Mouse (Mus musculus) MEL (cell line): ENCODE data around the gene Hsbp1. TPM values are rescaled to one million over a fixed set of nuclear protein-coding genes. Genes with fewer than 3 reads are reported as not detected.
"Not testable (repeated sequence)": the region's sequence is repeated elsewhere in the genome, so short reads cannot be mapped to it uniquely, and the experiment has no call there.

Experiments used
- DNase-seq: peaks from one replicate; pipeline ENCODE4 v3.0.0; 2011; ENCODE audit warnings: low read depth, low spot score
- H3K27ac ChIP-seq: 2 replicates; pipeline ENCODE4 v1.5.1; 2012; ENCODE audit warnings: low read depth, mild to moderate bottlenecking, control low read depth, low read length, moderate library complexity; ENCODE audit not compliant: control insufficient read depth
- H3K27me3 ChIP-seq, 2 experiments: fragments of 150-350 bp in 1 of 2; sonication (generic) in 1 of 2; 2 replicates each; pipeline ENCODE4 v1.6.1; 2012; ENCODE audit warnings: low read length in 2 of 2, mild to moderate bottlenecking in 2 of 2, improper control_type of control experiment in 1 of 2, moderate library complexity in 1 of 2; ENCODE audit not compliant: insufficient read depth in 2 of 2, control insufficient read depth in 1 of 2
- H3K36me3 ChIP-seq, 2 experiments: 2 replicates each; pipeline ENCODE4 v1.6.1; 2012 to 2014; ENCODE audit warnings: low read length in 2 of 2, improper control_type of control experiment in 1 of 2, inconsistent platforms in 1 of 2, mild to moderate bottlenecking in 1 of 2; ENCODE audit not compliant: insufficient read depth in 2 of 2, control insufficient read depth in 1 of 2
- H3K4me1 ChIP-seq, 2 experiments: fragments of 150-350 bp in 1 of 2; sonication (generic) in 1 of 2; 2 replicates each; pipeline ENCODE4 v1.6.1; 2012; ENCODE audit warnings: low read length in 2 of 2, improper control_type of control experiment in 1 of 2, mild to moderate bottlenecking in 1 of 2; ENCODE audit not compliant: insufficient read depth in 2 of 2, control insufficient read depth in 1 of 2
- H3K4me3 ChIP-seq, 2 experiments: fragments of 150-350 bp in 1 of 2; sonication (generic) in 1 of 2; 2 replicates each; pipeline ENCODE4 v1.5.1; 2012; ENCODE audit warnings: low read depth in 2 of 2, low read length in 2 of 2, mild to moderate bottlenecking in 2 of 2, moderate library complexity in 2 of 2, control low read depth in 1 of 2, improper control_type of control experiment in 1 of 2; ENCODE audit not compliant: control insufficient read depth in 1 of 2, insufficient read depth in 1 of 2
- H3K79me2 ChIP-seq: 2 replicates; pipeline ENCODE4 v1.6.1; 2012; ENCODE audit warnings: mild to moderate bottlenecking, low read length, moderate library complexity; ENCODE audit not compliant: control insufficient read depth, poor library complexity, insufficient read depth
- H3K9ac ChIP-seq: 2 replicates; pipeline ENCODE4 v1.6.1; 2012; ENCODE audit warnings: low read depth, mild to moderate bottlenecking, control low read depth, low read length, moderate library complexity; ENCODE audit not compliant: control insufficient read depth, poor library complexity, severe bottlenecking
- H3K9me3 ChIP-seq: fragments of 150-350 bp; sonication (generic); replicated peaks from 2 replicates; pipeline ENCODE4 v1.6.1; 2012; ENCODE audit warnings: mild to moderate bottlenecking, low read length, improper control_type of control experiment, moderate library complexity; ENCODE audit not compliant: insufficient read depth
- BHLHE40 ChIP-seq: IDR thresholded peaks from 2 replicates; pipeline ENCODE4 v1.6.1; 2012; ENCODE audit warnings: low read depth, mild to moderate bottlenecking, inconsistent platforms, low read length, improper control_type of control experiment, borderline replicate concordance
- CHD1 ChIP-seq: IDR thresholded peaks from 2 replicates; pipeline ENCODE4 v1.6.1; 2012; ENCODE audit warnings: low read depth, mild to moderate bottlenecking, inconsistent platforms, low read length, improper control_type of control experiment
- E2F4 ChIP-seq: IDR thresholded peaks from 2 replicates; pipeline ENCODE4 v1.6.1; 2011; ENCODE audit warnings: low read depth, low read length, improper control_type of control experiment, borderline replicate concordance
- HCFC1 ChIP-seq: IDR thresholded peaks from 2 replicates; pipeline ENCODE4 v1.6.1; 2012; ENCODE audit warnings: low read depth, mild to moderate bottlenecking, inconsistent platforms, low read length, improper control_type of control experiment, moderate library complexity
- MEF2A ChIP-seq: IDR thresholded peaks from 2 replicates; pipeline ENCODE4 v1.6.1; 2014; ENCODE audit warnings: low read depth, mild to moderate bottlenecking, inconsistent platforms, low read length, improper control_type of control experiment; ENCODE audit not compliant: poor library complexity, insufficient replicate concordance, severe bottlenecking; ENCODE audit errors: extremely low read depth
- NRF1 ChIP-seq: IDR thresholded peaks from 2 replicates; pipeline ENCODE4 v1.6.1; 2014; ENCODE audit warnings: low read depth, mild to moderate bottlenecking, inconsistent platforms, low read length, improper control_type of control experiment, moderate library complexity; ENCODE audit not compliant: poor library complexity, insufficient read depth, severe bottlenecking
- POLR2A ChIP-seq, 2 experiments: IDR thresholded peaks; 2 replicates each; pipeline ENCODE4 v1.6.1; 2011 to 2012; ENCODE audit warnings: low read length in 2 of 2, mild to moderate bottlenecking in 2 of 2, control low read depth in 1 of 2, improper control_type of control experiment in 1 of 2, low read depth in 1 of 2, moderate library complexity in 1 of 2; ENCODE audit not compliant: control insufficient read depth in 1 of 2, insufficient read depth in 1 of 2, poor library complexity in 1 of 2
- POLR2AphosphoS5 ChIP-seq: IDR thresholded peaks from 2 replicates; pipeline ENCODE4 v1.6.1; 2012; ENCODE audit warnings: low read depth, borderline replicate concordance, mild to moderate bottlenecking, inconsistent platforms, low read length, moderate library complexity, mixed read lengths
- RAD21 ChIP-seq: IDR thresholded peaks from 2 replicates; pipeline ENCODE4 v1.6.1; 2011; ENCODE audit warnings: mild to moderate bottlenecking, low read depth, low read length, improper control_type of control experiment
- SIN3A ChIP-seq: IDR thresholded peaks from 2 replicates; pipeline ENCODE4 v1.6.1; 2012; ENCODE audit warnings: low read length, improper control_type of control experiment, inconsistent platforms
- SMC3 ChIP-seq: IDR thresholded peaks from 2 replicates; pipeline ENCODE4 v1.6.1; 2011; ENCODE audit warnings: low read depth, low read length, improper control_type of control experiment
- TBP ChIP-seq: IDR thresholded peaks from 2 replicates; pipeline ENCODE4 v1.8.0; 2011; ENCODE audit warnings: low read depth, low read length, improper control_type of control experiment
- TCF12 ChIP-seq: IDR thresholded peaks from 2 replicates; pipeline ENCODE4 v1.6.1; 2014; ENCODE audit warnings: low read depth, mild to moderate bottlenecking, inconsistent platforms, low read length, improper control_type of control experiment, moderate library complexity
- polyA plus RNA-seq, 2 experiments: library from polyadenylated mRNA; stranded (reverse) in 1 of 2; unstranded in 1 of 2; fragments of >175 nt in 1 of 2; fragments of >200 nt in 1 of 2; gene quantifications; 2 replicates each; pipeline versions ENCODE4 v1.2.1 to v1.2.4; 2012; ENCODE audit warnings: low replicate concordance in 2 of 2, low read depth in 1 of 2; ENCODE audit not compliant: insufficient read length in 2 of 2, insufficient read depth in 1 of 2, missing spikeins in 1 of 2
- total RNA-seq: library from RNA; depleted of rRNA; stranded (reverse); fragments of 300-350 nt; gene quantifications from 2 replicates; pipeline ENCODE4 v1.2.3, GENCODE M21; 2012

Gene Hsbp1
- total and polyA plus RNA-seq, 3 experiments: 109 to 128 TPM; not detected in 1

DNA sequence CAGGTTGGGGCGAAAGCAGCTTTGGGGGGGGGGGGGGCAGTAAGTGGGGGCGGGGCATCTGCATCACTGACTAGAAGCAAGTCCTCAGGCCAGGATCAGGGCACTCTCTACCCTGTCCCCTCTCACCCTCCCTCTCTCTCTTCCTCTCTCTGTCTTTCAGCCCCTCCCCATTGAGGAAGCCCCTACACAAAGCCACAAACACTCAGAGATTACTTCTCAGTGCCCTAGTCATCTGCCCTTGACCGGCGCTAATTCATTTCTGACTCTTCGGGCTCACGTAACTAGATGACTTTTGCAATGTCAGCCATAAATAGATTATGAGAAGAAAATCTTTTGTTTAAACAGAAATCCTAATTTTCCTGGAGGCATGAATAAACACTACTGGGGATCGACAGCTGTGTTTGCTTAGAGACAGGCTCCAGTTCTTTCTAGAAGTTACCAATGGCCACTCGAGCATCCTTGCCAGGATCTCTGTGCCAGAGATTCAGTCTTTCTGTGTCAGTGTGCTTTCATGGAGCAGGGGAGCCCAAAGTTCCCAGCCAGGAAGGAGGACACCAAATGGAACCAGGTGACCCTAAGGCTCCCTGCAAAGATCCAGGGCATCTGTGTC is 16.5 kb downstream of the Hsbp1 start:
- no peaks in the 10 kb centered on the region for H3K9me3 ChIP-seq
- H3K27me3 ChIP-seq: no peaks in the 10 kb centered on the region; a peak in 1 of 4 replicates
- no peaks in the 10 kb centered on the region for H3K79me2 ChIP-seq
- no peak overlapping the region for H3K4me3 ChIP-seq
- TF ChIP-seq NRF1 (no peak), MEF2A (no peak), SMC3 (no peak), HCFC1 (no peak), POLR2AphosphoS5 (no peak), RAD21 (no peak), TBP (no peak), SIN3A (no peak)
- no peak overlapping the region for H3K9ac ChIP-seq
- no peak for DNase-seq
- no peaks in the 10 kb centered on the region for H3K4me1 ChIP-seq
- no peak overlapping the region for H3K27ac ChIP-seq
- no peaks in the 10 kb centered on the region for H3K36me3 ChIP-seq

DNA sequence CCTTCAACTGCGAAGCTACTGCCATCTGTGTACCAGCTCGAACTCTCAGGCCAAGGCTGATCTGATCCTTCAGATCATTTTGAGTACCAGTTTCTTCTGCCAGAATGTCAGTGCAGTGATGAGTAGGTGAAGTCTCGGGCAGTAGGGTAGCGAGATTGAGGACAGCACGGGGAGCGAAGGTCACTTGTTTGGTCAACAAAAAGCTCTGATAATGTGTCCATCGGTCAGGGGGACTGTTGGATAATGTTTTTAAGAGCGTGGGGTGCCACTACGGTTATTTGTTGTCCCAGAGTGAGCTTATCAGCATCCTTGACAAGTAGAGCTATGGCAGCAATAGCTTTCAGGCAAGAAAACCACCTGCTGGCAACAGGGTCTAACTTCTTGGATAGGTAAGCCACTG is 30.4 kb downstream of the Hsbp1 start:
- not testable (repeated sequence) for H3K4me1 ChIP-seq, DNase-seq, H3K9ac ChIP-seq, H3K27ac ChIP-seq, H3K9me3 ChIP-seq, H3K79me2 ChIP-seq, H3K36me3 ChIP-seq, H3K4me3 ChIP-seq, H3K27me3 ChIP-seq

DNA sequence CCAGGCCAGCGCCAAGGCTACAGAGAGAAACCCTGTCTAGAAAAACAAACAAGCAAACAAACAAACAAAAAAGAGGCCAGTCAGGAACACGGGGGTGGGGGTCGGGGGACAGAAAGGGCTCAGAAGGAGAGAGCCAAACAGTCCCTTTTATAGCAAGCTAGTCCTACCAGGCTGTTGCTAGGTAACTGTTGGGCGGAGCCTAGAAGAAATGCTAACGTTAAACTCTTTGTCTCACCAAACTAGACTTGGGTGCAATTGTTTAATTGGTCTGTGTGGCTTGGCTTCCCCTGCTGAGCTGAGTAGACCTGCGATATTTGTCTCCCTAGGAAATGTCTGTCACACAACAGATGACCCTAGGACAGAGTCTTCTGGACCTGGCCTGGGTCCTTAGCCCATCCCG is 34.2 kb downstream of the Hsbp1 start:
- Histone ChIP-seq H3K79me2 (no peaks in the 10 kb centered on the region), H3K9ac (no peak overlapping the region), H3K27ac (no peak overlapping the region), H3K36me3 (no peaks in the 10 kb centered on the region), H3K4me3 (no peak overlapping the region), H3K27me3 (peaks cover 0 to 2% of the 10 kb centered on the region in 2 experiments; a peak in 1 of 4 replicates), H3K9me3 (no peaks in the 10 kb centered on the region), H3K4me1 (no peaks in the 10 kb centered on the region)
- TF ChIP-seq TCF12 (no peak), POLR2A (IDR thresholded peaks at IDR 0.05; ENCODE audit: control insufficient read depth in 1 of 2, insufficient read depth in 1 of 2, low read depth in 1 of 2, low read length in 2 of 2, poor library complexity in 1 of 2) (no peak), CHD1 (no peak), E2F4 (no peak), BHLHE40 (no peak)
- DNase-seq: no peak
